Mouse (Mus musculus): Measurements from ENCODE around the gene Gpr171.

- TF ChIP-seq CTCF (IDR thresholded peaks at IDR 0.05; ENCODE audit: borderline replicate concordance, extremely low read depth, insufficient read depth, insufficient read length): no peak
- no peak for TF ChIP-seq POLR2A (IDR thresholded peaks at IDR 0.05; ENCODE audit: borderline replicate concordance, extremely low read depth, insufficient read depth, insufficient read length, poor library complexity, severe bottlenecking)
These were observed 46.6 kb downstream of the Gpr171 start for GRCm38 (mm10) chr3:59054834-59055535.
